Mouse (Mus musculus) embryonic stem cell, embryonic (primary cell): ENCODE results near the gene Aqp11.

Source experiments
- CTCF ChIA-PET, 4 experiments: fragments of 300-600 bp in 2 of 4; fragments of 350-600 bp in 2 of 4; sonication (Branson Sonifier 250); formaldehyde crosslinking; loops; one replicate each; lab custom pipeline; 2022; ENCODE audit warnings: inconsistent platforms in 2 of 4; lab: Charles Lee
- POLR2A ChIA-PET, 4 experiments: fragments of 300-600 bp in 2 of 4; fragments of 350-600 bp in 2 of 4; sonication (Branson Sonifier 250); formaldehyde crosslinking; loops; one replicate each; lab custom pipeline; 2022; ENCODE audit warnings: antibody characterized with exemption in 4 of 4, inconsistent platforms in 1 of 4; lab: Charles Lee

Aqp11 gene

DNA sequence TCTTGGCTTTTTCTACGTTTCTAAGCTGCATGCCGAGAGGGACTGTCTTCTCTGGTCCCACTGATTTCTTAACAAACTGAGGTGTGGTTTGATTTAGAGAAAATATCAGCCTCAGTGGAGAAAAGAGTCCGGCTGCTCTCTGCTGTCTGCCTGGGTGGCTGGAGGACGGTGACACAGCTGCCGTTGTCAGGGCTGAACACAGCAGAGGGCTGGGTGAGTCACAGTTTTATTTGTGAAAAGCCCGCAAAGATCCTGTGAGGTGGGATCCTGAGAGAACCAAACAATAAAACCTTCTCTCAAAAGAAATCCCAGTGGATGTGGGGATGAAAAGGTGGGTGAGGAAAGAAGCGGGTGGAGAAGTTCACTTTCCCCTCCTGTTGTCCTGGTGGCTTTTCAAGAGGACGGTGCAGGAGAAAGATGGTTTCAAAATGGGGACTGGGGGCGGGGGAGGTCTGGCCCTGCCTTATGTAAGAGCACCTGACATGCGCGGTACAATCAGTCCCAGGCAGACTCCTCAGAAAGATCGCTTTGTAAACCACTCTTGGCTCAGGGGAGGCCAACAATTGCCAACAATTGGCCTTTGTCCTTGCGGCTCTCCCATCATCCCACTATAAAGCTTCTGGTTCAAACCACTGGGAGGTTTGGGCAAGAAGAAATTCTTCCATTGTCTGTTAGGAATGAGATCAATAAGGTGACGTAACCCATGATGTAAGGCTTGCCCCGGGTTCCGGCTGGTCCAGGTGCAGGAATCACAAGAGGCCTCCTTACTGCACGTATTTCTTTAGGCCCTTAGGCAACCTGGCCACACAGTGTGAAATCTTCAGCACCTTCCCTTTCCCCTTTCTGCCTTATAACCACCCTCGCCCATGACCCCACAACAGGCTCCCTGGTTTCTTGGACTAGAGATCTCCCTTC is 19.1 kb upstream of the Aqp11 start:
- ChIA-PET POLR2A (interaction anchor here (0.6 to 3.1 kb wide), 26 partner anchors 8 to 431 kb away, joined by 3 to 18 read pairs (median 3); partner anchors contain the start of genes Aqp11 (in 1 of the 4) and Gdpd4 (in 1 of the 4)), CTCF (interaction anchor here in 3 of 4 experiments (0.5 to 1.4 kb wide), 3 partner anchors 11 to 231 kb away, joined by 3 to 4 read pairs (median 3); no protein-coding TSS in a partner anchor)

DNA sequence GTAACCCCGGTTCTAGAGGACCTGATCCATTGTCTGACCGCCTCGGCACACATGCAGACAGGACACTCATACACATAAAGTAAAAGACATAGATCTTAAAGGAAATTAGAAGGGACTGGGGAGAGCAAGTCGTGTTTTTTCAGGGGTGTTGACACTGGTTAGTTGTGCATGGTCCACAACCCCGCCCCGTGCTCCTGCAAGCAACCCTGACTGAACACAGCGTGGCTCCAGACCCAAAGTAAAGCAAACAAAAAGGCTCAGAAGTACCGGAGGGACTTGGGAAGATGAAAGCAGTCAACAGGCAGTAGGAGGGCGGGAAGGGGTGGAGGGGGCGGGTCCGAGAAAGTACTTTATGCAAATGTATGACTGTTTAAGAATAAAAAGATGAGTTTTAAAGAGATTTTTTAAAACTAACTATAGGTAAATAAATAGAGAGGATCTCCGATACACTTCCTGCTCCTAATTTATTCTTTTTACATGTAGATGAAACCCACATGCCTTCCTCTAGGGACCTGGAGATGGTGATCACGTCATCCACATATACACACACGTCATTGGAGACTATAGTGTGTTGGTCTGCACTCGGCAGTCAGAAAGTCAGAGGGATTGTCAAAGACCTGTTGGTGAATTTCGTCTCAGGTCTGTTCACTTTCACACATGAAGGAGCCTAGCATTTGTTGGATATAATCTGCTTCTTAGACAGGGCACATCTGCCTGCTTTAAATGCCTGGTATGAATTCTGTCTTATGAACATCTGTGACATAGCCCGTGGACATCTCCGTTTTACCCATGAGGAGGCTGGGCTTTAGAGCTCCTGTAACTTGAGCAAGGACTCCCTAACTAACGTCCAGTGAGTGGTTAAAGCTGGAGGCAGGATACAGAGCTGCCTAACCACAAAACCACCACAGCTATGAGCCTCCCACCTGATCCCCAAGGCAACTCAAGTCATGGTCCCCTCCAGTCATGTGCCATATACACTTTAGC is 11.4 kb upstream of the Aqp11 start:
- POLR2A ChIA-PET = interaction anchor here in 3 of 4 experiments (0.7 to 2.5 kb wide), 23 partner anchors 8 to 379 kb away, joined by 3 to 10 read pairs (median 4); partner anchors contain the start of gene Aqp11 (in 3 of the 3)
- CTCF ChIA-PET = interaction anchor here (0.5 to 3.2 kb wide), 15 partner anchors 8 to 862 kb away, joined by 3 to 23 read pairs (median 3); partner anchors contain the start of gene Aqp11 (in 1 of the 4)

DNA sequence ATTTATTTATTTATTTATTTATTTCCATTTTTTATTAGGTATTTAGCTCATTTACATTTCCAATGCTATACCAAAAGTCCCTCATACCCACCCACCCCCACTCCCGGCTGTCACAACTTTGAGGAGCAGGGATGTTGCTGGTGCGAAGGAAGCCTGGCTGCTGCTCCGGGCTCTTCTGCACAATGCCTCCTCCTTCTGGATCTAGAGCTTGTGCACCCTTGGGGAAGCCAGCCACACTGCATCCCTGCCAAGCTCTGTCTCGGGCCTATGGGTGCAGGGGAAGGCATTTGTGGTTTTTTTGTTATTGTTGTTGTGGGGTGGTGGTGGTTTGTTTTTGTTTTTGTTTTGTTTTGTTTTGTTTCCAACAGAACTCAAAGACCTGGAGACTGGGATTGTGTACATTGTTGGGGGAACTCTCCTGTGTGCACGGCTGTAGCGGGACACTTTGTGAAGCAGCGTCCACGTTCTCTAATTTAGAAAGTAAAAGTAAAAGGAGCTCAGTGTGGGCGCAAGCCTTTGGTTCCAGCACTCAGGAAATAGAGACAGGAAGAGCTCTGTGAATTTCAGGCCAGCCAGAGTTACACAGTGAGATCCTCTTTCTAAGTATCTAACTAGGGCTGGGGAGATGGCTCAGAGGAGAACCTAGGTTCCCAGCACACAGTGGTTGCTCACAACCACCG is 10.6 kb upstream of the Aqp11 start:
- ChIA-PET CTCF (interaction anchor here (0.5 to 3.2 kb wide), 41 partner anchors 10 to 863 kb away, joined by 3 to 23 read pairs (median 4); partner anchors contain the start of genes Aqp11 (in 2 of the 4), Aamdc (in 1 of the 4) and Rsf1 (in 1 of the 4)), POLR2A (interaction anchor here in 3 of 4 experiments (0.6 to 2.5 kb wide), 35 partner anchors 9 to 981 kb away, joined by 3 to 10 read pairs (median 4); partner anchors contain the start of genes Aqp11 (in 3 of the 3), Aamdc (in 1 of the 3) and Rsf1 (in 1 of the 3))

DNA sequence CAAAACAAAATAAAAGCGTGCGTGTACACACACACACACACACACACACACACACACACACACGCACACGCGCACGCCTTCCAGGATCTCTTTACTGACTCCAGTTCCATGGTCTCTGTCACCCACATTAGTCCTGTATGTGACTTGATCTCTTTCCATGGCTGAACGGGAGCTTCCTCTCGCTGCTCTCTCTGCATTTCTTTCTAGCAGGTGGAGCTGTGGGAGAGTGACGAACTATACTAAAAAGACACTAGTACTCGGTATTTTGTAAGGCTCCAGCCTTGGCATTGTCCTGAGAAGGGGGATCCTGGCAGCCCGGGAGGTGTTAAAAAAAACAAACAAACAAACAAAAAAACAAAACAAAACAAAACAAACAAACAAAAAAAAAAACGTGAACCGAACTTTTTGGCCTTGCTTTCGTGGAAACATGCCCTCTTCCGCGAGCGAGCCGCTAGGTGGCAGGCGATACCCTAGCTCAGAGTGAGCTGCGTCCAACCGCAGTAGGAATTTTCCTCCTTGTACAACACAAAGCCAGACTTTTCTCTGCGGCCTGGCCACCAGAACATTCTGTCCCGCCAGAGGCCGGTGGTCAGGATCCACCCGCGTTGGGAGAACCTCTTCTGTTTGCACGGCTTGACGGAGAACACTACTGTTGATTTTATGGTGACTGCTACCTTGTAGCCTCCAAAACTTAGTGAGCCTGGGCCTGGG is 9.9 kb upstream of the Aqp11 start:
- POLR2A ChIA-PET = interaction anchor here in 3 of 4 experiments (0.6 to 2.5 kb wide), 37 partner anchors 8 to 982 kb away, joined by 3 to 10 read pairs (median 4); partner anchors contain the start of genes Aqp11 (in 3 of the 3), Aamdc (in 1 of the 3), Kctd21 (in 1 of the 3) and Rsf1 (in 1 of the 3)
- CTCF ChIA-PET = interaction anchor here (0.5 to 3.2 kb wide), 46 partner anchors 9 to 707 kb away, joined by 3 to 23 read pairs (median 4); partner anchors contain the start of genes Aqp11 (in 2 of the 4), Aamdc (in 1 of the 4) and Rsf1 (in 1 of the 4)

DNA sequence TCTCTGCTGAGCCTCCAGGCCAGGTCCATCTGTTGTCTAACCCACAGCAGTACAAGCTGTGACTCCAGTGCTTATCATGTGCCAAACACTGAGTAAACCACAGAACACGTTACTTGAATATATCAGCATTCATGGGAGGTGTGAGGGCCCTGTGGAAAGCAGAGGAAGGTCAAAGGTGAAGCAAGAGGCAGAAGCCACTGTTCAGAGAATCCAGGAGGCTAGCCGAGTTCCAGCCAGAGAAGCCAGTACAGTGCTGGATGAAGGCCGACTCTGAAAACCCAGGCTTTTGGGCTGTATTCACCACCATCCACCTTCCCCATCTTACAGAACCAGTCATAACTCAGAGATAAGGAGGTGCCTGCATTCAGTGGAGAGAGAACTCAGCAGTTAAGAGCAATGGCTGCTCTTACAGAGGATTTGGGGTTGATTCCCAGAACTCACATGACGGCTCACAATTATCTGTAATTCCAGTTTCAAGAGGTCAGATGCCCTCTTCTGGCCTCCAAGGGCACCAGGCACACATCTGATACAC is 9.2 kb upstream of the Aqp11 start:
- ChIA-PET POLR2A (interaction anchor here in 3 of 4 experiments (0.7 to 2.5 kb wide), 7 partner anchors 13 to 442 kb away, joined by 3 to 8 read pairs (median 5); partner anchors contain the start of genes Aamdc (in 1 of the 3) and Rsf1 (in 1 of the 3)), CTCF (interaction anchor here (0.6 to 3.2 kb wide), 18 partner anchors 9 to 403 kb away, joined by 3 to 23 read pairs (median 4); partner anchors contain the start of gene Aqp11 (in 2 of the 4))

DNA sequence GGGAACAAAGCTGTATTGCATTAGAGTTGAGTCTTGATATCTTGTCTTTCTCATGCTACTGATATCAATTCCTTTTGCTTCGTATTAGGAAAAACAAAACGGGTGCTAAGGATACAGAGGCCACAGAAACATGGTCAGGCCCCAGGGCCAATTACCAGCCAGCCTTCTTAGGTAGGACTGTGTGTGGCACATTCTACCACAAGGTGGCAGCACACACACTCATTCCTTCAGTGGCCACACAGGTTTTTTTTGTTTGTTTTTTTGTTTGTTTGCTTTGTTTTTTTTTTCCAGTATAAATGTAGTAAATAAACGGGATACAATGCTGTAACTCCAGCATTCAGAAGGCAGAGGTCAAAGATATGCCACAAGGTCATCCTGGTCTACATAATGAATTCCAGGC is 7.2 kb upstream of the Aqp11 start:
- CTCF ChIA-PET = interaction anchor here in 2 of 4 experiments (1.0 to 2.7 kb wide), 6 partner anchors 26 to 374 kb away, joined by 3 to 7 read pairs (median 3); partner anchors contain the start of gene Myo7a (in 1 of the 2)
- POLR2A ChIA-PET = interaction anchor here in 3 of 4 experiments (0.6 to 1.8 kb wide), 5 partner anchors 12 to 720 kb away, joined by 3 to 16 read pairs (median 4); partner anchors contain the start of genes Aamdc (in 1 of the 3) and Rsf1 (in 1 of the 3)

DNA sequence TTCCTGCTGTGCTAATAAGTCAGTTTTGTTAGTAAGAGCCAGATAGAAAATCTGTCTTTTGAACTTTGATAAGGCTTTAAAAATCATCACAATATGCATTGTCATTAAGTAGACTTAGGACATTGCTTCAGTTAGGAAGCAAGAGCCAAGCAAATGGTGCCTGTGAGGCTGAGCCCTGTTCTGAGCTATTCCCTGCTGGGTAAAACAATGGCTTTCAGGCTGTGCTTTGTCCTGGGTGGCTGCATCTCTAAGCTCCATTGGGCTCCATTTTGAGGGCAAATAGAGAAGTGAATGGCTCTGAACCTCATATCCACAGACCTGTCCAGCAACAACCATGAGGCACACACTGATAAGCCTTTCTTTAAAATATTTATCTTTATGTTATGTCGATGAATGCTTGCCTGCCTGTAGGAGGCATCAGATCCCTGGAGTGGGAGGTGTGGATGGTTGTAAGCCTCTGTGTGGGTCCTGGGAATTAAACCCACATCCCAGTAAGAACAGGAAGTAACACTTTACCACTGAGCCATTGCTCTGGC is 3.7 kb upstream of the Aqp11 start:
- POLR2A ChIA-PET = interaction anchor here (0.5 to 8.5 kb wide), 9 partner anchors 10 to 186 kb away, joined by 3 to 64 read pairs (median 4); no protein-coding TSS in a partner anchor
- CTCF ChIA-PET = interaction anchor here in 2 of 4 experiments (1.2 to 2.2 kb wide), 6 partner anchors 22 to 600 kb away, joined by 3 to 7 read pairs (median 4); no protein-coding TSS in a partner anchor

DNA sequence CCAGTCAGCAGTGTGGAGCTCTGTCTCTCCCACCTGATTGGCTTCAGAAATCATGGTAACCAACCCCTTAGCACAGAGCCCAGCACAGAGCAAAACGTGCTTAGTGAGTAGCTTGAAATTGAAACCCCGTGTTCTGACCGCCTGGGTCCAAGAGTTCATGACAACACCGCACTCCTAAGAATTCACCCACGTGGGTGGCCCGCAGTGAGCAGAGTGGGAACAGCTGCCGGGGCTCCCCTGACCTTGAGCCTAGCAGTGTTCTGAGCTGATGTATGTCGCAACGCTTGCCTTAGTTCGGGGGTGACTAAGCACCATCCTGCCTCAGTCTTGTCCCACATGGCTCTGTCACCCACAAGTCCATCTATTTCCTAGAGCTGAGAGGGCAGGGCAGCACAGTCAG is 2.9 kb upstream of the Aqp11 start:
- CTCF ChIA-PET = interaction anchor here in 3 of 4 experiments (0.6 to 2.2 kb wide), 7 partner anchors 9 to 364 kb away, joined by 3 to 7 read pairs (median 3); no protein-coding TSS in a partner anchor
- POLR2A ChIA-PET = interaction anchor here in 2 of 4 experiments (0.5 to 8.5 kb wide), 14 partner anchors 11 to 1105 kb away, joined by 3 to 64 read pairs (median 3); partner anchors contain the start of genes Alg8 (in 2 of the 2), Aamdc (in 1 of the 2), Kctd21 (in 1 of the 2) and Rsf1 (in 1 of the 2)

DNA sequence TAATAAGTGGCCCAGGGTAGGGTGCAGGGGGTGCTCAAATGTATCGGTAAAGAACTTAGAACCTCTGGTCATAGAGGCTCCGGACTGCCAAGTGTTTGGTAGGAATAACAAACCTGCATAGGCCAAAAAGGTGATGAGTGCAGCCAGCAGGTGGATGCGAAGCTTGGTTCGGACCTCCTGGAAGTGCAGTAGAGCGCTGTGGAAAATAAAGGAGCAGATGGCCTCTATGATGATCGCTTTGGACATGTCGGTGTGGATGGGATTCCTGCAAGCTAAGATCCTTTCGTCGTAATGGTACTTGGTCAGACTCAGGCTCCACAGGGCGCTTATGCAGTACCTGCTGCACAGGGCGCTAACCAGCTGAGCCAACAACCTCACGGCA is 842 bp downstream of the Aqp11 start:
- ChIA-PET POLR2A (interaction anchor here (0.6 to 8.5 kb wide), 32 partner anchors 8 to 366 kb away, joined by 3 to 64 read pairs (median 5); partner anchors contain the start of genes Aamdc (in 2 of the 4), Clns1a (in 2 of the 4), Rsf1 (in 2 of the 4) and Alg8 (in 1 of the 4)), CTCF (interaction anchor here in 2 of 4 experiments (1.0 to 1.8 kb wide), 9 partner anchors 8 to 454 kb away, joined by 3 to 23 read pairs (median 5); no protein-coding TSS in a partner anchor)

DNA sequence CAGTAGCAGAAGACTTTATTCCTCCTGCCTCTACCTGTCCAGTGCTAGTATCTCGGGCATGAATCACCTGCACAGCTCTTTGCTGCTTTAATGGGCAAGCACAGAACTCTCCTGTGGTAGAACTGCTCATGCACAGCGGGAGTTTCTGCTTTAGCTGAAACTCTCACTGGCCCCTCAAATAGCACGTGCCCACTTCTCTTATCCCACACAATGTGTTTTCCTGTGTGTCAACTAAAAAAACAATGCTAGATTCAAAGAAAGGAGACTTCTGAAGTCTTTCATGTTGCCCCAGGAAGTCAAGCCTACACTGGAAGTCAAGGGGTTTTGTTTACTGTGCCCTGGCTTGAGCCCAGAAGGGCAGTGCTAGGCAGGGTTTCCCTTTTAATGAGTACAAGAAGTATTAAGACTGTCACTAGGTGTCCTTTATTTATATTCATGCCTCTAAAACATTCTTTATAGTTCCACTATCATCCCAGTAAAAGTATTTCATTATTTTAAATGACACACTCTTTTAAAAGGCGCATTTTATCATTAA is 2.1 kb downstream of the Aqp11 start:
- POLR2A ChIA-PET = interaction anchor here in 2 of 4 experiments (0.6 to 8.5 kb wide), 3 partner anchors 15 to 293 kb away, joined by 3 to 64 read pairs (median 5); partner anchors contain the start of gene Clns1a (in 1 of the 2)
- CTCF ChIA-PET = interaction anchor here in 1 of 4 experiments (0.7 kb wide), 1 partner anchor 10 kb away, joined by 3 read pairs; no protein-coding TSS in a partner anchor

DNA sequence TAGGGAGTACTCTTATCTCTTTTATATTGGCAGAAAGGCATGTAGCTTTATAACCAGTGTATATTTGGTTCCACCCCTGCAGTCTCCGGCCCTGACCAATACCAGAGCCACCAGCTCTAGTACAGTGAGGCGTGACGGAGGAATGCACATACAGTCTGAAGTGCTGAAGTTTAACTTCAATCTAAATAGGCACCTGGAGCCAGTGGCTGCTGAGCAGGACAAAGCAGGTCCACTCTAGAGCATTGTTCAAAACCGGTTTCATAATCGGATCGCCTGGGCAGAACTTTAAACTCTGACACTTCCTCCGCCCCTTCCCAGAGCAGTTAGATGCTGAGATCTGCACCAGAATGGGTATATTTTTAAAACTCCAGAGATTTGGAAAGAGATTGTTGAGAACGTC is 3.1 kb downstream of the Aqp11 start:
- CTCF ChIA-PET = interaction anchor here in 1 of 4 experiments (0.6 kb wide), 1 partner anchor 398 kb away, joined by 4 read pairs; no protein-coding TSS in a partner anchor
- POLR2A ChIA-PET = interaction anchor here in 2 of 4 experiments (1.1 to 8.5 kb wide), 2 partner anchors 15 to 16 kb away, joined by 4 to 64 read pairs; no protein-coding TSS in a partner anchor

DNA sequence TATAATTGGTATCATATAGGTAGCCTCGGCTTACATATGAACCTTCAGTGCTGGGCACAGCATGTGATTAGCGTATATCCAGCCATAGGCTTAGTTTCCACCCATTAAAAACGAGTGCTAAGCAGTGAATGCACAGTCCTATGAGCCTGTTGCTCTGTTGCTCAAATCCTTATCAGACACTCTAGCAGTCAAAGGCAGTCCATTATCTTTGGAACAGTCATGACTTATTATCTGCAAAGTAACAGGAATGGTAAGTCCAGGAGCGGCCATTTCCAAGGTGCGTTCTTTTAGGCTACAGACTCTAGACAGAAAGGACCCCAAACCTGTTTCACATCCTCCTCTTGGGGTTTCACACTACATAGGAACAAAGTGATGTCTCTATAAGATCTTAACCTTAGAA is 4.5 kb downstream of the Aqp11 start:
- ChIA-PET CTCF (interaction anchor here in 1 of 4 experiments (0.7 kb wide), 1 partner anchor 399 kb away, joined by 3 read pairs; no protein-coding TSS in a partner anchor), POLR2A (interaction anchor here in 2 of 4 experiments (1.1 kb wide), 2 partner anchors 14 to 15 kb away, joined by 3 read pairs; no protein-coding TSS in a partner anchor)

DNA sequence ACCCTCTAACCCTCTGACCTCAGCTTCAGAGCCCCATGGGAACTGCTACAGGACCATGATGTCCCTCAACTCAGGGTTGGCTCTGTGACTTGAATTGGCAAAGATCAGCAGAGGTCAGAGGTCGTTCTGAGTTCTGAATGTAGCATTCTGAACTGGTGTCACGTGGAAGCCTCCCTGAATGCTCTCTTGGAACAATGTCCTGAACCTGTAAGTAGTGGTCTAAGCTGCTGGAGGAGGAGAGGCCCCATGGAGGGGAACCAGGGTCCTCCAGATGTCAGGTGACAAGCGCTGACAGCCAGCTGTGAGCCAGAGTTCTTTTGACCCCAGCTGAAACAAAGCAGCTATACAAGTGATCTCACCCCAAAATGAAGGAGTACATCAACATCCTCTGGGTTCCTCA is 7.7 kb downstream of the Aqp11 start:
- POLR2A ChIA-PET = interaction anchor here in 3 of 4 experiments (0.6 to 3.8 kb wide), 6 partner anchors 8 to 427 kb away, joined by 3 to 21 read pairs (median 6); partner anchors contain the start of genes Aamdc (in 1 of the 3) and Aqp11 (in 1 of the 3)
- CTCF ChIA-PET = no interaction called here
